Mouse (Mus musculus): ENCODE results near the gene Luzp1. TPM values are rescaled to one million over a fixed set of nuclear protein-coding genes. Genes with fewer than 3 reads are reported as not detected.
A peak's percentile ranks its signal among the peaks of the same experiment; 100 is the strongest.

Luzp1 gene
- polyA plus RNA-seq, 1 experiment from 2014 or later = 151 TPM

- DNase-seq (ENCODE audit: low spot score) = no peak
- H3K27ac ChIP-seq = no peak overlapping the region
These were observed 18.0 kb upstream of the Luzp1 start for GRCm38 (mm10) chr4:136451564-136451963.

GRCm38 (mm10) chr4:136452286-136452685 is 17.3 kb upstream of the Luzp1 start:
- peaks cover 13% of the 10 kb centered on the region for H3K4me1 ChIP-seq
- no peaks in the 10 kb centered on the region for H3K9me3 ChIP-seq (replicated peaks)
- no peak overlapping the region for H3K27ac ChIP-seq
- no peaks in the 10 kb centered on the region for H3K36me3 ChIP-seq
- H3K4me3 ChIP-seq = no peak overlapping the region
- H3K27me3 ChIP-seq (ENCODE audit: low read depth, poor library complexity, severe bottlenecking) = no peaks in the 10 kb centered on the region
- no peak for DNase-seq (ENCODE audit: low spot score)
- WGBS = 77% methylated on average over 3 of the region's 3 CpGs

More at GRCm38 (mm10) chr4:136451564-136451963, 18.0 kb upstream of the Luzp1 start:
- Histone ChIP-seq H3K4me1 (peaks cover 13% of the 10 kb centered on the region), H3K36me3 (no peaks in the 10 kb centered on the region), H3K27me3 (ENCODE audit: low read depth, poor library complexity, severe bottlenecking) (no peaks in the 10 kb centered on the region), H3K4me3 (no peak overlapping the region), H3K9me3 (replicated peaks) (no peaks in the 10 kb centered on the region)
- 9% methylated on average over 6 of the region's 6 CpGs for WGBS

- no peak overlapping the region for H3K27ac ChIP-seq
- no peak overlapping the region for H3K4me3 ChIP-seq
- H3K36me3 ChIP-seq = no peaks in the 10 kb centered on the region
- H3K9me3 ChIP-seq (replicated peaks) = no peaks in the 10 kb centered on the region
- no peak for DNase-seq (ENCODE audit: low spot score)
- H3K27me3 ChIP-seq (ENCODE audit: low read depth, poor library complexity, severe bottlenecking) = no peaks in the 10 kb centered on the region
- H3K4me1 ChIP-seq = peaks cover 13% of the 10 kb centered on the region
- WGBS = 28% methylated on average over 5 of the region's 5 CpGs
These were observed 16.8 kb upstream of the Luzp1 start for GRCm38 (mm10) chr4:136452792-136453191.

- 6% methylated on average over 10 of the region's 10 CpGs for WGBS
- Histone ChIP-seq H3K36me3 (no peaks in the 10 kb centered on the region), H3K4me1 (peaks cover 13% of the 10 kb centered on the region), H3K27me3 (ENCODE audit: low read depth, poor library complexity, severe bottlenecking) (peaks cover 6% of the 10 kb centered on the region; the same call in 1 of the 2 replicates), H3K9me3 (replicated peaks) (no peaks in the 10 kb centered on the region), H3K27ac (peak overlapping the region; percentile 42; the same call in 1 of the 2 replicates), H3K4me3 (peak overlapping the region; percentile 38)
- DNase-seq (ENCODE audit: low spot score) = peak; percentile 90
These were observed 14.7 kb upstream of the Luzp1 start for GRCm38 (mm10) chr4:136454850-136455260.

- Histone ChIP-seq H3K36me3 (no peaks in the 10 kb centered on the region), H3K9me3 (replicated peaks) (no peaks in the 10 kb centered on the region), H3K27ac (no peak overlapping the region), H3K4me1 (peaks cover 13% of the 10 kb centered on the region), H3K4me3 (no peak overlapping the region), H3K27me3 (ENCODE audit: low read depth, poor library complexity, severe bottlenecking) (peaks cover 21% of the 10 kb centered on the region)
- no peak for DNase-seq (ENCODE audit: low spot score)
- WGBS = 92% methylated on average over 6 of the region's 6 CpGs
These were observed 12.9 kb upstream of the Luzp1 start for GRCm38 (mm10) chr4:136456516-136457218.

GRCm38 (mm10) chr4:136458276-136458675 is 11.3 kb upstream of the Luzp1 start:
- peaks cover 28% of the 10 kb centered on the region for H3K4me1 ChIP-seq
- WGBS = 87% methylated on average over 7 of the region's 7 CpGs
- no peak overlapping the region for H3K27ac ChIP-seq
- H3K27me3 ChIP-seq (ENCODE audit: low read depth, poor library complexity, severe bottlenecking) = peaks cover 37% of the 10 kb centered on the region
- H3K9me3 ChIP-seq (replicated peaks) = no peaks in the 10 kb centered on the region
- DNase-seq (ENCODE audit: low spot score) = no peak
- no peak overlapping the region for H3K4me3 ChIP-seq
- H3K36me3 ChIP-seq = no peaks in the 10 kb centered on the region

- H3K4me1 ChIP-seq = peaks cover 36% of the 10 kb centered on the region
- H3K27ac ChIP-seq = no peak overlapping the region
- no peaks in the 10 kb centered on the region for H3K9me3 ChIP-seq (replicated peaks)
- no peak for DNase-seq (ENCODE audit: low spot score)
- 80% methylated on average over 12 of the region's 12 CpGs for WGBS
- H3K27me3 ChIP-seq (ENCODE audit: low read depth, poor library complexity, severe bottlenecking) = peaks cover 46% of the 10 kb centered on the region
- no peaks in the 10 kb centered on the region for H3K36me3 ChIP-seq
- H3K4me3 ChIP-seq = no peak overlapping the region
These were observed 10.4 kb upstream of the Luzp1 start for GRCm38 (mm10) chr4:136459210-136459609.

- DNase-seq (ENCODE audit: low spot score) = no peak
- Histone ChIP-seq H3K27me3 (ENCODE audit: low read depth, poor library complexity, severe bottlenecking) (peaks cover 66% of the 10 kb centered on the region), H3K4me1 (peaks cover 33% of the 10 kb centered on the region), H3K27ac (no peak overlapping the region), H3K36me3 (no peaks in the 10 kb centered on the region), H3K4me3 (no peak overlapping the region), H3K9me3 (replicated peaks) (no peaks in the 10 kb centered on the region)
- WGBS = 28% methylated on average over 4 of the region's 4 CpGs
These were observed 8.4 kb upstream of the Luzp1 start for GRCm38 (mm10) chr4:136461206-136461605.

- 13% methylated on average over 6 of the region's 6 CpGs for WGBS
- peak overlapping the region; percentile 82 for H3K27ac ChIP-seq
- H3K36me3 ChIP-seq = no peaks in the 10 kb centered on the region
- peaks cover 36% of the 10 kb centered on the region for H3K4me1 ChIP-seq
- DNase-seq (ENCODE audit: low spot score) = no peak
- no peaks in the 10 kb centered on the region for H3K9me3 ChIP-seq (replicated peaks)
- peak overlapping the region; percentile 72 for H3K4me3 ChIP-seq
- peaks cover 67% of the 10 kb centered on the region for H3K27me3 ChIP-seq (ENCODE audit: low read depth, poor library complexity, severe bottlenecking)
These were observed 7.8 kb upstream of the Luzp1 start for GRCm38 (mm10) chr4:136461761-136462085.

- no peaks in the 10 kb centered on the region for H3K36me3 ChIP-seq
- under 1% methylated on average over 64 of the region's 64 CpGs for WGBS
- peaks cover 67% of the 10 kb centered on the region for H3K27me3 ChIP-seq (ENCODE audit: low read depth, poor library complexity, severe bottlenecking)
- DNase-seq (ENCODE audit: low spot score) = peak; percentile 82
- H3K9me3 ChIP-seq (replicated peaks) = no peaks in the 10 kb centered on the region
- peak within 1 kb of the TSS; percentile 82 for H3K27ac ChIP-seq
- peaks cover 36% of the 10 kb centered on the region for H3K4me1 ChIP-seq
- H3K4me3 ChIP-seq = peak within 1 kb of the TSS; percentile 72
These were observed 7.3 kb upstream of the Luzp1 start, which contains the start of gene 6030445D17Rik for GRCm38 (mm10) chr4:136462086-136462838. Gene 6030445D17Rik, plus strand, starts transcription at chr4:136462250.

GRCm38 (mm10) chr4:136462839-136463178 is 6.8 kb upstream of the Luzp1 start:
- WGBS = 1% methylated on average over 8 of the region's 8 CpGs
- no peaks in the 10 kb centered on the region for H3K9me3 ChIP-seq (replicated peaks)
- H3K27me3 ChIP-seq (ENCODE audit: low read depth, poor library complexity, severe bottlenecking) = peaks cover 67% of the 10 kb centered on the region
- DNase-seq (ENCODE audit: low spot score) = no peak
- H3K36me3 ChIP-seq = no peaks in the 10 kb centered on the region
- H3K4me1 ChIP-seq = peaks cover 36% of the 10 kb centered on the region
- peak overlapping the region; percentile 82 for H3K27ac ChIP-seq
- peak overlapping the region; percentile 72 for H3K4me3 ChIP-seq

- DNase-seq (ENCODE audit: low spot score) = no peak
- Histone ChIP-seq H3K27me3 (ENCODE audit: low read depth, poor library complexity, severe bottlenecking) (peaks cover 67% of the 10 kb centered on the region), H3K27ac (no peak overlapping the region), H3K4me1 (peaks cover 36% of the 10 kb centered on the region), H3K36me3 (no peaks in the 10 kb centered on the region), H3K9me3 (replicated peaks) (no peaks in the 10 kb centered on the region), H3K4me3 (peak overlapping the region; percentile 72)
- 17% methylated on average over 9 of the region's 9 CpGs for WGBS
These were observed 6.1 kb upstream of the Luzp1 start for GRCm38 (mm10) chr4:136463436-136463835.

- Histone ChIP-seq H3K4me3 (no peak overlapping the region), H3K36me3 (no peaks in the 10 kb centered on the region), H3K4me1 (peaks cover 48% of the 10 kb centered on the region), H3K27ac (no peak overlapping the region), H3K9me3 (replicated peaks) (no peaks in the 10 kb centered on the region), H3K27me3 (ENCODE audit: low read depth, poor library complexity, severe bottlenecking) (peaks cover 51% of the 10 kb centered on the region)
- WGBS = 67% methylated on average over 4 of the region's 4 CpGs
- DNase-seq (ENCODE audit: low spot score) = no peak
These were observed 3.3 kb upstream of the Luzp1 start for GRCm38 (mm10) chr4:136466226-136466625.
